Mouse (Mus musculus) embryonic facial prominence, embryonic 11.5 days (tissue): Measurements from ENCODE around the gene Psip1. TPM values are rescaled to one million over a fixed set of nuclear protein-coding genes. Genes with fewer than 3 reads are reported as not detected.
A peak's percentile ranks its signal among the peaks of the same experiment; 100 is the strongest.
"Not testable (repeated sequence)": the region's sequence is repeated elsewhere in the genome, so short reads cannot be mapped to it uniquely, and the experiment has no call there.

Experiments
- ATAC-seq: fragments of 200-750 bp; cut with Nextera tagmentation; replicated peaks from 2 replicates; pipeline ENCODE4 v1.8.0; 2017; ENCODE audit warnings: low read depth; ENCODE audit not compliant: insufficient number of reproducible peaks, low FRiP score, low TSS enrichment
- DNase-seq: peaks from one replicate; pipeline ENCODE4 v3.0.0-alpha.2; 2015; ENCODE audit warnings: low spot score
- H3K27ac ChIP-seq: fragments of 300-500 bp; sonication (generic); replicated peaks from 2 replicates; pipeline ENCODE4 v1.5.1; 2014; ENCODE audit warnings: mild to moderate bottlenecking, low read depth, low read length, control low read depth
- H3K27me3 ChIP-seq: fragments of 300-500 bp; sonication (generic); 2 replicates; pipeline ENCODE4 v1.6.1; 2014; ENCODE audit warnings: mild to moderate bottlenecking, low read length, moderate library complexity, mixed read lengths; ENCODE audit not compliant: control insufficient read depth, insufficient read depth
- H3K36me3 ChIP-seq: fragments of 300-500 bp; sonication (generic); replicated peaks from 2 replicates; pipeline ENCODE4 v1.6.1; 2014; ENCODE audit warnings: low read depth, mild to moderate bottlenecking, low read length, moderate library complexity, mixed read lengths; ENCODE audit not compliant: control insufficient read depth, insufficient read depth
- H3K4me1 ChIP-seq: fragments of 300-500 bp; sonication (generic); 2 replicates; pipeline ENCODE4 v1.6.1; 2014; ENCODE audit warnings: low read length, mixed read lengths; ENCODE audit not compliant: control insufficient read depth, insufficient read depth
- H3K4me2 ChIP-seq: fragments of 300-500 bp; sonication (generic); 2 replicates; pipeline ENCODE4 v1.6.1; 2014; ENCODE audit warnings: low read depth, mild to moderate bottlenecking, control low read depth, low read length, moderate library complexity
- H3K4me3 ChIP-seq: fragments of 300-500 bp; sonication (generic); 2 replicates; pipeline ENCODE4 v1.5.1; 2014; ENCODE audit warnings: low read depth, low read length, control low read depth
- H3K9ac ChIP-seq: fragments of 300-500 bp; sonication (generic); replicated peaks from 2 replicates; pipeline ENCODE4 v1.6.1; 2014; ENCODE audit warnings: mild to moderate bottlenecking, control low read depth, low read length
- H3K9me3 ChIP-seq: fragments of 300-500 bp; sonication (generic); replicated peaks from 2 replicates; pipeline ENCODE4 v1.6.1; 2016; ENCODE audit warnings: mild to moderate bottlenecking, low read length, inconsistent platforms, mixed read lengths; ENCODE audit not compliant: control insufficient read depth
- whole genome bisulfite sequencing: fragments of 180-500 bp; shearing (Covaris S2); extraction: QIAGEN DNeasy Blood & Tissue Kit; methylation state at CpG from one replicate; pipeline ENCODE4 v1.1.7; 2014; 5-methylcytosine and 5-hydroxymethylcytosine counted together
- polyA plus RNA-seq: library from polyadenylated mRNA; unstranded; fragments of >200 nt; fragmentation: Nextera tagmentation; extraction: Ambion mirVana; gene quantifications from 2 replicates; pipeline ENCODE4 v1.2.1, GENCODE M21; 2014

Psip1 gene
- polyA plus RNA-seq, 1 experiment from 2014 or later, result 425 TPM

GRCm38 (mm10) chr4:83524843-83525689 is 38.8 kb upstream of the Psip1 start, which contains the start of gene Ccdc171:
TSS of gene Ccdc171 (plus strand) at chr4:83525545.
- peak within 1 kb of the TSS; percentile 80 for H3K9ac ChIP-seq
- no peaks in the 10 kb centered on the region for H3K36me3 ChIP-seq
- H3K4me2 ChIP-seq, result peak within 1 kb of the TSS; percentile 77
- peak within 1 kb of the TSS; percentile 92 for H3K27ac ChIP-seq
- ATAC-seq (peak; percentile 90), DNase-seq (peak; percentile 96)
- under 1% methylated on average over 63 of the region's 73 CpGs for WGBS
- no peaks in the 10 kb centered on the region for H3K27me3 ChIP-seq
- no peaks in the 10 kb centered on the region for H3K4me1 ChIP-seq
- H3K9me3 ChIP-seq, result no peaks in the 10 kb centered on the region
- peak within 1 kb of the TSS; percentile 69 for H3K4me3 ChIP-seq

GRCm38 (mm10) chr4:83524456-83524842 is 38.2 kb upstream of the Psip1 start:
- WGBS, result 8% methylated on average over 6 of the region's 6 CpGs
- DNase-seq (no peak), ATAC-seq (no peak)
- peak overlapping the region; percentile 92 for H3K27ac ChIP-seq
- H3K4me2 ChIP-seq, result peak overlapping the region; percentile 48
- H3K9me3 ChIP-seq, result no peaks in the 10 kb centered on the region
- H3K36me3 ChIP-seq, result no peaks in the 10 kb centered on the region
- H3K27me3 ChIP-seq, result no peaks in the 10 kb centered on the region
- peak overlapping the region; percentile 80 for H3K9ac ChIP-seq
- no peaks in the 10 kb centered on the region for H3K4me1 ChIP-seq
- H3K4me3 ChIP-seq, result peak overlapping the region; percentile 69

- 45% methylated on average over 5 of the region's 5 CpGs for WGBS
- peak; percentile 35 for DNase-seq
- no peak overlapping the region for H3K27ac ChIP-seq
Observed at GRCm38 (mm10) chr4:83522066-83522465, 35.8 kb upstream of the Psip1 start.

GRCm38 (mm10) chr4:83520308-83520707 is 34.0 kb upstream of the Psip1 start:
- Histone ChIP-seq H3K36me3 (no peaks in the 10 kb centered on the region), H3K9me3 (no peaks in the 10 kb centered on the region), H3K4me1 (no peaks in the 10 kb centered on the region), H3K4me2 (no peak overlapping the region), H3K9ac (no peak overlapping the region), H3K4me3 (no peak overlapping the region), H3K27me3 (no peaks in the 10 kb centered on the region), H3K27ac (no peak overlapping the region)
- no peak for ATAC-seq
- 81% methylated on average over 4 of the region's 4 CpGs for WGBS
- no peak for DNase-seq

More at GRCm38 (mm10) chr4:83522066-83522465, 35.8 kb upstream of the Psip1 start:
- ATAC-seq, result no peak
- no peaks in the 10 kb centered on the region for H3K9me3 ChIP-seq
- H3K27me3 ChIP-seq, result no peaks in the 10 kb centered on the region
- H3K4me2 ChIP-seq, result no peak overlapping the region
- no peak overlapping the region for H3K4me3 ChIP-seq
- H3K9ac ChIP-seq, result no peak overlapping the region
- H3K4me1 ChIP-seq, result no peaks in the 10 kb centered on the region
- no peaks in the 10 kb centered on the region for H3K36me3 ChIP-seq

- no peak for ATAC-seq
- H3K27ac ChIP-seq, result no peak overlapping the region
- no peaks in the 10 kb centered on the region for H3K4me1 ChIP-seq
- no peak overlapping the region for H3K4me2 ChIP-seq
- H3K27me3 ChIP-seq, result no peaks in the 10 kb centered on the region
- no peaks in the 10 kb centered on the region for H3K9me3 ChIP-seq
- H3K36me3 ChIP-seq, result no peaks in the 10 kb centered on the region
- no peak for DNase-seq
- H3K4me3 ChIP-seq, result no peak overlapping the region
- H3K9ac ChIP-seq, result no peak overlapping the region
Observed at GRCm38 (mm10) chr4:83519807-83520206, 33.5 kb upstream of the Psip1 start.

- no peak overlapping the region for H3K4me2 ChIP-seq
- no peak for ATAC-seq
- WGBS, result 80% methylated on average over 2 of the region's 2 CpGs
Observed at GRCm38 (mm10) chr4:83519148-83519547, 32.9 kb upstream of the Psip1 start.

GRCm38 (mm10) chr4:83516144-83516543 is 29.9 kb upstream of the Psip1 start:
- not testable (repeated sequence) for ATAC-seq, DNase-seq, H3K9ac ChIP-seq, H3K9me3 ChIP-seq, H3K4me2 ChIP-seq, H3K4me1 ChIP-seq, H3K4me3 ChIP-seq, H3K27ac ChIP-seq, H3K36me3 ChIP-seq, H3K27me3 ChIP-seq
- WGBS, result 89% methylated on average over 5 of the region's 6 CpGs

More at GRCm38 (mm10) chr4:83519148-83519547, 32.9 kb upstream of the Psip1 start:
- Histone ChIP-seq H3K9ac (no peak overlapping the region), H3K27ac (no peak overlapping the region), H3K9me3 (no peaks in the 10 kb centered on the region), H3K27me3 (no peaks in the 10 kb centered on the region), H3K4me3 (no peak overlapping the region), H3K36me3 (no peaks in the 10 kb centered on the region), H3K4me1 (no peaks in the 10 kb centered on the region)
- DNase-seq, result no peak

- Histone ChIP-seq H3K9me3 (no peaks in the 10 kb centered on the region), H3K4me3 (no peak overlapping the region), H3K4me1 (no peaks in the 10 kb centered on the region), H3K27ac (no peak overlapping the region), H3K9ac (no peak overlapping the region), H3K27me3 (no peaks in the 10 kb centered on the region), H3K4me2 (no peak overlapping the region), H3K36me3 (no peaks in the 10 kb centered on the region)
- no peak for ATAC-seq
- DNase-seq, result no peak
- WGBS, result 87% methylated on average over 10 of the region's 10 CpGs
Observed at GRCm38 (mm10) chr4:83514976-83515669, 28.9 kb upstream of the Psip1 start.
